In the genomic region with DNA sequence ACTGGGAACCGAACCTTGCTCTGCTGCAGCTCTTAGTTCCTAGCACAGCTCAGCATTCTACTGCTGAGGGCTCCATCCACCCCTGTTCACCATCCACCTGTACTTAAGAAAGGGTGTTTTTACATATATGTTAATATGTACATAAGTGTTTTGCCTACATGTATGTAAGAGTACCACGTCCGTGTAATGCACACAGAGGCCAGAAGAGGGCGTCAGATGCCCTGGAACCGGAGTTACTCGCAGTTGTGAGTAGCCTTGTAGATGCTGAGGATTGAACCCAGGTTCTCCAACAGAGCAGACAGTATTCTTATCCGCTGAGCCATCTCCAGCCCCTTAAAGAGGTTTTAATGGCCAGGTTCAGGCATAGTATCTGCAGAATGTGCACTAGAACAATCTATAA, we compare ENCODE assay signal across 8 mouse cellular contexts.
DNase-seq lines count a peak whose midpoint lies in the region; ATAC-seq lines count a peak whose summit lies in the region.

No protein-coding gene starts in this region.

- H3K9ac ChIP-seq in limb, embryonic 11.5 days (ENCODE audit: low read length): no peak overlapping the region

- H3K27ac ChIP-seq in limb, embryonic 11.5 days (replicated peaks; ENCODE audit: low read depth, low read length): no peak overlapping the region
- no peak overlapping the region for H3K27ac ChIP-seq in limb, embryonic 10.5 days

- H3K4me2 ChIP-seq in limb, embryonic 11.5 days (ENCODE audit: low read depth, severe bottlenecking): no peak overlapping the region

- 79% methylated on average over 7 of the region's 7 CpGs for WGBS in limb, embryonic 11.5 days
- WGBS in limb, embryonic 10.5 days: 80% methylated on average over 7 of the region's 7 CpGs

- DNase-seq in cerebellum, postnatal 36 days: peak; percentile 20 to 22
- DNase-seq in cerebellum, adult 8-10 months: no peak
- DNase-seq in limb, embryonic 11.5 days (ENCODE audit: low spot score): peak; percentile 44
- DNase-seq in limb, embryonic 10.5 days (ENCODE audit: low spot score): no peak
- DNase-seq in ZHBTc4 (ENCODE audit: low read depth, low spot score): peak; percentile 85
- peak; percentile 19 for DNase-seq in splenic B cell, adult 2 months (ENCODE audit: low read depth, low spot score)
- no peak for DNase-seq in urinary bladder, postnatal 4 days (ENCODE audit: low spot score in 2 of 2)

- no peak for ATAC-seq in limb, embryonic 11.5 days (ENCODE audit: insufficient number of reproducible peaks, low FRiP score, low TSS enrichment, low read depth)
- no peak for ATAC-seq in frontal cortex, adult (ENCODE audit: low TSS enrichment)

- no peak overlapping the region for H3K4me3 ChIP-seq in limb, embryonic 11.5 days (ENCODE audit: low read depth, low read length)
- H3K4me3 ChIP-seq in limb, embryonic 10.5 days: no peak overlapping the region

- peaks cover 20% of the 10 kb centered on the region; the same call in 1 of the 2 replicates for H3K36me3 ChIP-seq in limb, embryonic 11.5 days (ENCODE audit: control insufficient read depth, insufficient read depth, low read length)
- H3K36me3 ChIP-seq in limb, embryonic 10.5 days: peaks cover 37% of the 10 kb centered on the region
- H3K36me3 ChIP-seq in splenic B cell, adult 2 months (ENCODE audit: control insufficient read depth, insufficient read depth, low read length, poor library complexity, severe bottlenecking): no peaks in the 10 kb centered on the region

- H3K27me3 ChIP-seq in limb, embryonic 11.5 days (ENCODE audit: control insufficient read depth, insufficient read depth, low read length): no peaks in the 10 kb centered on the region
- no peaks in the 10 kb centered on the region for H3K27me3 ChIP-seq in limb, embryonic 10.5 days (ENCODE audit: low read depth, poor library complexity, severe bottlenecking)
- H3K27me3 ChIP-seq in splenic B cell, adult 2 months (ENCODE audit: control insufficient read depth, insufficient read depth, low read length, poor library complexity, severe bottlenecking): no peaks in the 10 kb centered on the region

- no peaks in the 10 kb centered on the region for H3K4me1 ChIP-seq in limb, embryonic 11.5 days (ENCODE audit: control insufficient read depth, insufficient read depth, low read length)
- H3K4me1 ChIP-seq in limb, embryonic 10.5 days: no peaks in the 10 kb centered on the region

- no peaks in the 10 kb centered on the region for H3K9me3 ChIP-seq in limb, embryonic 11.5 days (ENCODE audit: control insufficient read depth, low read length)
- no peaks in the 10 kb centered on the region for H3K9me3 ChIP-seq in limb, embryonic 10.5 days (replicated peaks)

Comparison
In these comparisons a context has a peak if more than half of its experiments do, and no peak if none do; other contexts are left out.
1. DNase-seq: peak in cerebellum, postnatal 36 days (2 of 2), limb, embryonic 11.5 days (single experiment), ZHBTc4 (single experiment) and splenic B cell, adult 2 months (single experiment); none in cerebellum, adult 8-10 months (single experiment), limb, embryonic 10.5 days (single experiment) and urinary bladder, postnatal 4 days (0 of 2).